Mouse (Mus musculus) heart, postnatal 36 days (tissue): Measurements from ENCODE around the gene Shroom2. TPM values are rescaled to one million over a fixed set of nuclear protein-coding genes. Genes with fewer than 3 reads are reported as not detected.

Source experiments
- total RNA-seq, 2 experiments: library from RNA; stranded (reverse); gene quantifications; 2 replicates each; pipeline ENCODE4 v1.2.3; 2021

Gene Shroom2
- total RNA-seq, 2 experiments from 2014 or later: 3.5 to 5.7 TPM

Other genes with a start within 250 kb of the Shroom2 start
- gene Cldn34a, start 206.1 kb downstream of the Shroom2 start, total RNA-seq: not detected
- gene Gpr143, start 12.5 kb upstream of the Shroom2 start, total RNA-seq: not detected
- gene Usp51, start 237.0 kb upstream of the Shroom2 start, total RNA-seq: not detected